ENCODE assay signal across 9 mouse cellular contexts in the genomic region with DNA sequence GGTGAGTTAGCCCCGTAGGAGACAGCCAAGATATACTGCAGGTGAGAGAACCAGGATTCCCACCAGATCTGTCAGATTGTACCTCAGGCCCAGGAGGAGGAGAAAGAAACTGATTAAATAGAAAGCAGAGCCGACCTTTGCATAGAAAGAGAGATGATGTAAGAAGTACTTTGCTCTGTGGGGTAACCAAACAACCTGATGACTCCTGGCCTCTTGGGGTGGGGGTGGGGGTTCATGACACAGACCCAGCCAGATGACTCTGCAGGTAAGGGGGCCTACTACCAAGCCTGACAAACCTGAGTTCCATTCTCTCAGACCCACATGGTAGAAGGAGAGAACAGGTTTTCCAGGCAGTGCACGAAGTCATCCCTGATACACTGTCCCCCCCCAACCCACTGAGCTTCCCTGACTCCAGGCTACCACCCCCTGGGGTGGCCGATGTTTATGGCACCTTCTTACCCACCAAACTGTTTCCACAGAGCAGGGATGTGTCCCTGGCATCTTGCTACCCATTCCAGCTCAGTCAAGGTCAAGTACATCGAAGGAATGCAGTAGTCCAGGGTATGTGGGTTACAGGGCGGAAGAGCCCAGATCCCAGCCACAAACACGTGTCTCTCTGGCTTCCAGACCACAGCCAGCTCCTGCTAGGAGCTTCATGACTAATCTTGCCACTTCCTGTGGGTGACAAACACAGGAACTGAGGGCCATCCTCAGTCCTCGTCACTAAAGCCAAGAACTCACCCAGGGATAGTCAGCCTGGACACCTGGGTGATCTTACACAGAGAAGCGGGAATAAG. TPM values are rescaled to one million over a fixed set of nuclear protein-coding genes. Genes with fewer than 3 reads are reported as not detected.
DNase-seq lines count a peak whose midpoint lies in the region; ATAC-seq and TF ChIP-seq lines count a peak whose summit lies in the region.
"Had no signal": no experiment of that assay in that cellular context is flagged by ENCODE, and none has a peak within 500 bp of the region (broad histone marks: within the 10 kb centered on the region; RNA-seq: fewer than 3 reads in every experiment).

No protein-coding gene starts in this region.

- TF ChIP-seq POLR2A in bone marrow macrophage, adult 2 months (IDR thresholded peaks at IDR 0.05; ENCODE audit: borderline replicate concordance, low read depth, low read length): no peak

- no peak for ATAC-seq in kidney, embryonic 14.5 days (ENCODE audit: low FRiP score, low TSS enrichment)
- ATAC-seq in stomach, postnatal 0 days (ENCODE audit: low FRiP score, low TSS enrichment): no peak
- ATAC-seq: midbrain, embryonic 16.5 days had no signal

- H3K27me3 ChIP-seq in kidney, embryonic 14.5 days (ENCODE audit: control insufficient read depth, insufficient read depth, low read length): no peaks in the 10 kb centered on the region
- H3K27me3 ChIP-seq in stomach, postnatal 0 days (ENCODE audit: control insufficient read depth, insufficient read depth, low read length): no peaks in the 10 kb centered on the region

- no peak overlapping the region for H3K4me2 ChIP-seq in kidney, embryonic 14.5 days (replicated peaks; ENCODE audit: low read depth, low read length)
- no peak overlapping the region for H3K4me2 ChIP-seq in stomach, postnatal 0 days (replicated peaks; ENCODE audit: low read depth)

- no peak for TF ChIP-seq CTCF in bone marrow macrophage, adult 2 months (IDR thresholded peaks at IDR 0.05; ENCODE audit: low read depth, low read length)
- no peak for TF ChIP-seq CTCF in stomach, postnatal 0 days (IDR thresholded peaks at IDR 0.05; ENCODE audit: low read depth)

- H3K4me3 ChIP-seq in kidney, embryonic 14.5 days (ENCODE audit: low read length): no peak overlapping the region
- peak overlapping the region; percentile 23 for H3K4me3 ChIP-seq in bone marrow macrophage, adult 2 months (ENCODE audit: insufficient read depth, low read length)
- no peak overlapping the region for H3K4me3 ChIP-seq in stomach, postnatal 0 days (ENCODE audit: low read depth, low read length)

- no peak overlapping the region for H3K27ac ChIP-seq in kidney, embryonic 14.5 days (ENCODE audit: low read depth, low read length)
- H3K27ac ChIP-seq in bone marrow macrophage, adult 2 months (ENCODE audit: insufficient read depth, low read depth, low read length): peak overlapping the region; percentile 78
- H3K27ac ChIP-seq in stomach, postnatal 0 days (replicated peaks): no peak overlapping the region

- TF ChIP-seq EP300 in stomach, postnatal 0 days (optimal IDR thresholded peaks at IDR 0.05): no peak

- no peak overlapping the region for H3K9ac ChIP-seq in kidney, embryonic 14.5 days (ENCODE audit: low read depth, low read length)
- no peak overlapping the region for H3K9ac ChIP-seq in stomach, postnatal 0 days (ENCODE audit: low read length)

- DNase-seq in kidney, adult 11 months: peak; percentile 81
- DNase-seq in kidney, postnatal 25 days: peak; percentile 56 to 86
- peak; percentile 44 to 59 for DNase-seq in natural killer cell, adult 2 months (ENCODE audit: low spot score in 2 of 2)
- no peak for DNase-seq in stomach, postnatal 0 days (ENCODE audit: low spot score)
- no peak for DNase-seq in cerebellum, postnatal 10 days
- DNase-seq in urinary bladder, postnatal 4 days (ENCODE audit: low spot score in 2 of 2): no peak

- no peaks in the 10 kb centered on the region for H3K36me3 ChIP-seq in kidney, embryonic 14.5 days (ENCODE audit: control insufficient read depth, insufficient read depth, low read length)
- H3K36me3 ChIP-seq in stomach, postnatal 0 days (ENCODE audit: control insufficient read depth, insufficient read depth, low read length): no peaks in the 10 kb centered on the region

- H3K4me1 ChIP-seq in kidney, embryonic 14.5 days (ENCODE audit: control insufficient read depth, insufficient read depth, low read length): no peaks in the 10 kb centered on the region; the same call in 1 of the 2 replicates
- H3K4me1 ChIP-seq in bone marrow macrophage, adult 2 months (ENCODE audit: control insufficient read depth, insufficient read depth, low read length): peaks cover 95% of the 10 kb centered on the region
- H3K4me1 ChIP-seq in stomach, postnatal 0 days (replicated peaks; ENCODE audit: control insufficient read depth, insufficient read depth): 0 out of 2 replicates have a peak, but pooled peaks cover 2% of the 10 kb centered on the region

- no peaks in the 10 kb centered on the region for H3K9me3 ChIP-seq in kidney, embryonic 14.5 days (ENCODE audit: control insufficient read depth, low read length)
- H3K9me3 ChIP-seq in stomach, postnatal 0 days (ENCODE audit: control insufficient read depth, low read length): no peaks in the 10 kb centered on the region

- WGBS in kidney, embryonic 14.5 days: 75% methylated on average over 9 of the region's 9 CpGs
- 70% methylated on average over 9 of the region's 9 CpGs for WGBS in stomach, postnatal 0 days

RNA-seq across cellular contexts. Expression of a gene that starts 8.9 kb away (rescaled TPM):
- polyA plus RNA-seq in kidney, embryonic 14.5 days (2014; fragmentation: Nextera tagmentation; extraction: Ambion mirVana): 0.24 and 0.51 TPM in 2 replicates
- 13.4 and 18.2 TPM in 2 replicates for polyA plus RNA-seq in bone marrow macrophage, adult 2 months (2012; ENCODE audit: insufficient read depth, insufficient read length, missing spikeins)
- polyA plus RNA-seq in stomach, postnatal 0 days (2015; fragmentation: Nextera tagmentation; extraction: Ambion mirVana): 0.62 and 0.72 TPM in 2 replicates

RNA-seq across cellular contexts. Expression of a gene that starts 31.8 kb away (rescaled TPM):
- polyA plus RNA-seq in kidney, embryonic 14.5 days (2014; fragmentation: Nextera tagmentation; extraction: Ambion mirVana): 161 and 195 TPM in 2 replicates
- polyA plus RNA-seq in bone marrow macrophage, adult 2 months (2012; ENCODE audit: insufficient read depth, insufficient read length, missing spikeins): 22.5 and 31.6 TPM in 2 replicates
- 125 and 134 TPM in 2 replicates for polyA plus RNA-seq in stomach, postnatal 0 days (2015; fragmentation: Nextera tagmentation; extraction: Ambion mirVana)

Comparison
In these comparisons a context has a peak if more than half of its experiments do, and no peak if none do; other contexts are left out.
1. DNase-seq: peak in kidney, adult 11 months (single experiment), kidney, postnatal 25 days (2 of 2) and natural killer cell, adult 2 months (2 of 2); none in stomach, postnatal 0 days (single experiment), cerebellum, postnatal 10 days (0 of 2) and urinary bladder, postnatal 4 days (0 of 2).